Mouse (Mus musculus): ENCODE measurements at regions not wholly inside any gene's neighbourhood (a gene's known extent, or its start where the extent isn't known, plus 50 kb on each side); places are given as distances from the start of the nearest gene placed in this dataset.

GRCm38 (mm10) chr14:25141933-25142332 lies 317.1 kb upstream of the Zmiz1 start:
- Histone ChIP-seq H3K9ac (ENCODE audit: low read depth, low read length) (no peak overlapping the region), H3K4me3 (ENCODE audit: low read depth, low read length) (no peak overlapping the region), H3K4me1 (replicated peaks; ENCODE audit: control insufficient read depth, insufficient read depth, low read length) (no peaks in the 10 kb centered on the region), H3K27ac (ENCODE audit: low read depth, low read length) (no peak overlapping the region), H3K27me3 (ENCODE audit: control insufficient read depth, insufficient read depth, low read length) (no peaks in the 10 kb centered on the region), H3K9me3 (ENCODE audit: control insufficient read depth, low read length) (no peaks in the 10 kb centered on the region), H3K36me3 (ENCODE audit: control insufficient read depth, insufficient read depth, low read length) (no peaks in the 10 kb centered on the region), H3K4me2 (replicated peaks; ENCODE audit: low read depth, low read length) (no peak overlapping the region)
- peak; percentile 37 for DNase-seq (ENCODE audit: low spot score)
- ATAC-seq (ENCODE audit: low FRiP score), result no peak
- 51% methylated on average over 9 of the region's 9 CpGs for WGBS

GRCm38 (mm10) chr14:25143051-25143450 lies 315.9 kb upstream of the Zmiz1 start:
- ATAC-seq (ENCODE audit: low FRiP score) (no peak), DNase-seq (ENCODE audit: low spot score) (no peak)
- H3K9ac ChIP-seq (ENCODE audit: low read depth, low read length), result no peak overlapping the region
- no peaks in the 10 kb centered on the region for H3K36me3 ChIP-seq (ENCODE audit: control insufficient read depth, insufficient read depth, low read length)
- no peak overlapping the region for H3K4me3 ChIP-seq (ENCODE audit: low read depth, low read length)
- H3K27me3 ChIP-seq (ENCODE audit: control insufficient read depth, insufficient read depth, low read length), result no peaks in the 10 kb centered on the region
- no peaks in the 10 kb centered on the region for H3K9me3 ChIP-seq (ENCODE audit: control insufficient read depth, low read length)
- WGBS, result 89% methylated on average over 4 of the region's 4 CpGs
- H3K27ac ChIP-seq (ENCODE audit: low read depth, low read length), result no peak overlapping the region
- no peaks in the 10 kb centered on the region for H3K4me1 ChIP-seq (replicated peaks; ENCODE audit: control insufficient read depth, insufficient read depth, low read length)
- no peak overlapping the region for H3K4me2 ChIP-seq (replicated peaks; ENCODE audit: low read depth, low read length)

- no peak for ATAC-seq (ENCODE audit: low FRiP score)
- DNase-seq (ENCODE audit: low spot score), result no peak
- Histone ChIP-seq H3K9ac (ENCODE audit: low read depth, low read length) (no peak overlapping the region), H3K4me2 (replicated peaks; ENCODE audit: low read depth, low read length) (no peak overlapping the region), H3K9me3 (ENCODE audit: control insufficient read depth, low read length) (no peaks in the 10 kb centered on the region), H3K27me3 (ENCODE audit: control insufficient read depth, insufficient read depth, low read length) (no peaks in the 10 kb centered on the region), H3K4me3 (ENCODE audit: low read depth, low read length) (no peak overlapping the region), H3K4me1 (replicated peaks; ENCODE audit: control insufficient read depth, insufficient read depth, low read length) (no peaks in the 10 kb centered on the region), H3K27ac (ENCODE audit: low read depth, low read length) (no peak overlapping the region), H3K36me3 (ENCODE audit: control insufficient read depth, insufficient read depth, low read length) (no peaks in the 10 kb centered on the region)
- 87% methylated on average over 2 of the region's 2 CpGs for WGBS
These were observed 311.3 kb upstream of the Zmiz1 start for GRCm38 (mm10) chr14:25147731-25148130.

GRCm38 (mm10) chr14:25150968-25151367 lies 308.0 kb upstream of the Zmiz1 start:
- Histone ChIP-seq H3K4me2 (replicated peaks; ENCODE audit: low read depth, low read length) (no peak overlapping the region), H3K36me3 (ENCODE audit: control insufficient read depth, insufficient read depth, low read length) (no peaks in the 10 kb centered on the region), H3K4me1 (replicated peaks; ENCODE audit: control insufficient read depth, insufficient read depth, low read length) (no peaks in the 10 kb centered on the region), H3K4me3 (ENCODE audit: low read depth, low read length) (no peak overlapping the region), H3K9me3 (ENCODE audit: control insufficient read depth, low read length) (no peaks in the 10 kb centered on the region), H3K27me3 (ENCODE audit: control insufficient read depth, insufficient read depth, low read length) (no peaks in the 10 kb centered on the region), H3K9ac (ENCODE audit: low read depth, low read length) (no peak overlapping the region), H3K27ac (ENCODE audit: low read depth, low read length) (no peak overlapping the region)
- ATAC-seq (ENCODE audit: low FRiP score), result no peak
- no peak for DNase-seq (ENCODE audit: low spot score)
- 89% methylated on average over 1 of the region's 1 CpGs for WGBS

GRCm38 (mm10) chr14:25151485-25151884 lies 307.5 kb upstream of the Zmiz1 start:
- ATAC-seq (ENCODE audit: low FRiP score), result no peak
- 91% methylated on average over 2 of the region's 2 CpGs for whole genome bisulfite sequencing
- H3K36me3 ChIP-seq (ENCODE audit: control insufficient read depth, insufficient read depth, low read length), result no peaks in the 10 kb centered on the region

GRCm38 (mm10) chr14:25153573-25153972 lies 305.4 kb upstream of the Zmiz1 start:
- DNase-seq (ENCODE audit: low spot score), result no peak
- Histone ChIP-seq H3K9me3 (ENCODE audit: control insufficient read depth, low read length) (no peaks in the 10 kb centered on the region), H3K4me1 (replicated peaks; ENCODE audit: control insufficient read depth, insufficient read depth, low read length) (no peaks in the 10 kb centered on the region), H3K4me2 (replicated peaks; ENCODE audit: low read depth, low read length) (no peak overlapping the region), H3K4me3 (ENCODE audit: low read depth, low read length) (no peak overlapping the region), H3K9ac (ENCODE audit: low read depth, low read length) (no peak overlapping the region), H3K27me3 (ENCODE audit: control insufficient read depth, insufficient read depth, low read length) (no peaks in the 10 kb centered on the region), H3K36me3 (ENCODE audit: control insufficient read depth, insufficient read depth, low read length) (no peaks in the 10 kb centered on the region), H3K27ac (ENCODE audit: low read depth, low read length) (no peak overlapping the region)
- WGBS, result 89% methylated on average over 4 of the region's 4 CpGs
- ATAC-seq (ENCODE audit: low FRiP score), result no peak

More at GRCm38 (mm10) chr14:25151485-25151884, 307.5 kb upstream of the Zmiz1 start:
- H3K4me1 ChIP-seq (replicated peaks; ENCODE audit: control insufficient read depth, insufficient read depth, low read length), result no peaks in the 10 kb centered on the region
- H3K9ac ChIP-seq (ENCODE audit: low read depth, low read length), result no peak overlapping the region
- H3K4me2 ChIP-seq (replicated peaks; ENCODE audit: low read depth, low read length), result no peak overlapping the region
- no peaks in the 10 kb centered on the region for H3K9me3 ChIP-seq (ENCODE audit: control insufficient read depth, low read length)
- H3K4me3 ChIP-seq (ENCODE audit: low read depth, low read length), result no peak overlapping the region
- no peak overlapping the region for H3K27ac ChIP-seq (ENCODE audit: low read depth, low read length)
- H3K27me3 ChIP-seq (ENCODE audit: control insufficient read depth, insufficient read depth, low read length), result no peaks in the 10 kb centered on the region
- no peak for DNase-seq (ENCODE audit: low spot score)

- no peak for DNase-seq (ENCODE audit: low spot score)
- Histone ChIP-seq H3K9ac (ENCODE audit: low read depth, low read length) (no peak overlapping the region), H3K27ac (ENCODE audit: low read depth, low read length) (no peak overlapping the region), H3K9me3 (ENCODE audit: control insufficient read depth, low read length) (no peaks in the 10 kb centered on the region), H3K4me1 (replicated peaks; ENCODE audit: control insufficient read depth, insufficient read depth, low read length) (no peaks in the 10 kb centered on the region), H3K4me2 (replicated peaks; ENCODE audit: low read depth, low read length) (no peak overlapping the region), H3K27me3 (ENCODE audit: control insufficient read depth, insufficient read depth, low read length) (no peaks in the 10 kb centered on the region), H3K4me3 (ENCODE audit: low read depth, low read length) (no peak overlapping the region), H3K36me3 (ENCODE audit: control insufficient read depth, insufficient read depth, low read length) (no peaks in the 10 kb centered on the region)
- ATAC-seq (ENCODE audit: low FRiP score), result no peak
- WGBS, result 84% methylated on average over 8 of the region's 8 CpGs
These were observed 304.8 kb upstream of the Zmiz1 start for GRCm38 (mm10) chr14:25154180-25154579.

GRCm38 (mm10) chr14:25155008-25155783 lies 303.8 kb upstream of the Zmiz1 start:
- H3K4me3 ChIP-seq (ENCODE audit: low read depth, low read length), result no peak overlapping the region
- H3K9ac ChIP-seq (ENCODE audit: low read depth, low read length), result no peak overlapping the region
- no peak overlapping the region for H3K27ac ChIP-seq (ENCODE audit: low read depth, low read length)
- no peaks in the 10 kb centered on the region for H3K36me3 ChIP-seq (ENCODE audit: control insufficient read depth, insufficient read depth, low read length)
- no peaks in the 10 kb centered on the region for H3K27me3 ChIP-seq (ENCODE audit: control insufficient read depth, insufficient read depth, low read length)
- H3K4me2 ChIP-seq (replicated peaks; ENCODE audit: low read depth, low read length), result no peak overlapping the region
- ATAC-seq (ENCODE audit: low FRiP score) (no peak), DNase-seq (ENCODE audit: low spot score) (no peak)
- WGBS, result 78% methylated on average over 7 of the region's 7 CpGs
- no peaks in the 10 kb centered on the region for H3K9me3 ChIP-seq (ENCODE audit: control insufficient read depth, low read length)
- H3K4me1 ChIP-seq (replicated peaks; ENCODE audit: control insufficient read depth, insufficient read depth, low read length), result no peaks in the 10 kb centered on the region

GRCm38 (mm10) chr14:25156171-25156570 lies 302.8 kb upstream of the Zmiz1 start:
- ATAC-seq (ENCODE audit: low FRiP score), result no peak
- Histone ChIP-seq H3K4me2 (replicated peaks; ENCODE audit: low read depth, low read length) (no peak overlapping the region), H3K27ac (ENCODE audit: low read depth, low read length) (no peak overlapping the region), H3K9ac (ENCODE audit: low read depth, low read length) (no peak overlapping the region), H3K9me3 (ENCODE audit: control insufficient read depth, low read length) (no peaks in the 10 kb centered on the region), H3K4me3 (ENCODE audit: low read depth, low read length) (no peak overlapping the region), H3K27me3 (ENCODE audit: control insufficient read depth, insufficient read depth, low read length) (no peaks in the 10 kb centered on the region), H3K36me3 (ENCODE audit: control insufficient read depth, insufficient read depth, low read length) (no peaks in the 10 kb centered on the region), H3K4me1 (replicated peaks; ENCODE audit: control insufficient read depth, insufficient read depth, low read length) (no peaks in the 10 kb centered on the region)
- 73% methylated on average over 9 of the region's 9 CpGs for WGBS
- no peak for DNase-seq (ENCODE audit: low spot score)
